Mouse (Mus musculus) forebrain, embryonic 16.5 days (tissue): ENCODE data around the gene Inhbc. TPM values are rescaled to one million over a fixed set of nuclear protein-coding genes. Genes with fewer than 3 reads are reported as not detected.

Experiments used
- ATAC-seq: fragments of 200-750 bp; cut with Nextera tagmentation; 2 replicates; pipeline ENCODE4 v1.8.0; 2017; ENCODE audit warnings: mild to moderate bottlenecking, moderate library complexity
- H3K27ac ChIP-seq: fragments of 300-500 bp; sonication (generic); 2 replicates; pipeline ENCODE4 v1.5.1; 2014; ENCODE audit warnings: low read length, control low read depth
- H3K27me3 ChIP-seq: fragments of 300-500 bp; sonication (generic); replicated peaks from 2 replicates; pipeline ENCODE4 v1.6.1; 2014; ENCODE audit warnings: low read length; ENCODE audit not compliant: control insufficient read depth, insufficient read depth
- H3K36me3 ChIP-seq: fragments of 300-500 bp; sonication (generic); 2 replicates; pipeline ENCODE4 v1.6.1; 2014; ENCODE audit not compliant: control insufficient read depth, insufficient read depth
- H3K4me1 ChIP-seq: fragments of 300-500 bp; sonication (generic); replicated peaks from 2 replicates; pipeline ENCODE4 v1.6.1; 2014; ENCODE audit warnings: low read length; ENCODE audit not compliant: control insufficient read depth, insufficient read depth
- H3K4me2 ChIP-seq: fragments of 300-500 bp; sonication (generic); 2 replicates; pipeline ENCODE4 v1.6.1; 2014; ENCODE audit warnings: mild to moderate bottlenecking, low read length, control low read depth
- H3K4me3 ChIP-seq: fragments of 300-500 bp; sonication (generic); replicated peaks from 2 replicates; pipeline ENCODE4 v1.5.1; 2014; ENCODE audit warnings: mild to moderate bottlenecking, low read length, control low read depth
- H3K9ac ChIP-seq: fragments of 300-500 bp; sonication (generic); replicated peaks from 2 replicates; pipeline ENCODE4 v1.6.1; 2014; ENCODE audit warnings: low read depth, low read length, control low read depth
- H3K9me3 ChIP-seq: fragments of 300-500 bp; sonication (generic); 2 replicates; pipeline ENCODE4 v1.6.1; 2016; ENCODE audit warnings: low read length; ENCODE audit not compliant: control insufficient read depth
- WGBS: fragments of 180-500 bp; shearing (Covaris S2); extraction: QIAGEN DNeasy Blood & Tissue Kit; methylation state at CpG from one replicate; pipeline ENCODE4 v1.1.7; 2014; 5-methylcytosine and 5-hydroxymethylcytosine counted together
- polyA plus RNA-seq: library from polyadenylated mRNA; unstranded; fragments of >200 nt; fragmentation: Nextera tagmentation; extraction: Ambion mirVana; gene quantifications from 2 replicates; pipeline ENCODE4 v1.2.1, GENCODE M21; 2015

The Inhbc gene
- polyA plus RNA-seq, 1 experiment from 2014 or later: not detected

GRCm38 (mm10) chr10:127343029-127343428 is 27.2 kb downstream of the Inhbc start:
- no peak overlapping the region for H3K4me2 ChIP-seq
- peaks cover 39% of the 10 kb centered on the region for H3K4me1 ChIP-seq
- H3K9ac ChIP-seq: no peak overlapping the region
- ATAC-seq: no peak
- H3K4me3 ChIP-seq: no peak overlapping the region
- WGBS: 66% methylated on average over 3 of the region's 3 CpGs
- H3K27ac ChIP-seq: no peak overlapping the region
- no peaks in the 10 kb centered on the region for H3K9me3 ChIP-seq
- H3K27me3 ChIP-seq: peaks cover 22% of the 10 kb centered on the region
- H3K36me3 ChIP-seq: no peaks in the 10 kb centered on the region

- Histone ChIP-seq H3K36me3 (no peaks in the 10 kb centered on the region), H3K4me3 (peak within 1 kb of the TSS; percentile 34), H3K4me2 (peak within 1 kb of the TSS; percentile 51), H3K4me1 (peaks cover 39% of the 10 kb centered on the region), H3K27ac (no peak within 1 kb of the TSS), H3K27me3 (peaks cover 22% of the 10 kb centered on the region), H3K9me3 (no peaks in the 10 kb centered on the region), H3K9ac (0 out of 2 replicates have a peak within 1 kb of the TSS, but pooled peaks have one; percentile 17)
- peak; percentile 38; the same call in 1 of the 2 replicates for ATAC-seq
- WGBS: under 1% methylated on average over 29 of the region's 29 CpGs
Observed at GRCm38 (mm10) chr10:127341891-127342639, 28.2 kb downstream of the Inhbc start, which contains the start of gene Gli1. TSS of gene Gli1 (minus strand) at chr10:127341974.

GRCm38 (mm10) chr10:127341360-127341690 is 28.9 kb downstream of the Inhbc start:
- 0% methylated on average over 9 of the region's 11 CpGs for WGBS
- H3K27ac ChIP-seq: no peak overlapping the region
- no peak overlapping the region for H3K9ac ChIP-seq
- H3K36me3 ChIP-seq: no peaks in the 10 kb centered on the region
- peak overlapping the region; percentile 51 for H3K4me2 ChIP-seq
- H3K27me3 ChIP-seq: peaks cover 22% of the 10 kb centered on the region
- H3K9me3 ChIP-seq: no peaks in the 10 kb centered on the region
- H3K4me3 ChIP-seq: peak overlapping the region; percentile 34
- no peak for ATAC-seq
- peaks cover 39% of the 10 kb centered on the region for H3K4me1 ChIP-seq

GRCm38 (mm10) chr10:127340577-127341359 is 29.5 kb downstream of the Inhbc start:
- Histone ChIP-seq H3K27me3 (peaks cover 22% of the 10 kb centered on the region), H3K9me3 (no peaks in the 10 kb centered on the region), H3K27ac (no peak overlapping the region), H3K4me1 (peaks cover 39% of the 10 kb centered on the region), H3K9ac (0 out of 2 replicates have a peak overlapping the region, but pooled peaks have one; percentile 17), H3K4me2 (peak overlapping the region; percentile 54), H3K36me3 (no peaks in the 10 kb centered on the region), H3K4me3 (peak overlapping the region; percentile 34)
- ATAC-seq: no peak
- under 1% methylated on average over 27 of the region's 27 CpGs for WGBS

GRCm38 (mm10) chr10:127339683-127340576 is 30.3 kb downstream of the Inhbc start:
- Histone ChIP-seq H3K9ac (peak overlapping the region; percentile 28), H3K27me3 (peaks cover 22% of the 10 kb centered on the region), H3K27ac (no peak overlapping the region), H3K36me3 (no peaks in the 10 kb centered on the region), H3K4me3 (peak overlapping the region; percentile 27), H3K4me1 (peaks cover 39% of the 10 kb centered on the region), H3K9me3 (no peaks in the 10 kb centered on the region), H3K4me2 (peak overlapping the region; percentile 54)
- under 1% methylated on average over 39 of the region's 42 CpGs for WGBS
- ATAC-seq: peak; percentile 30; the same call in 1 of the 2 replicates

- Histone ChIP-seq H3K27me3 (peaks cover 22% of the 10 kb centered on the region), H3K4me3 (peak overlapping the region; percentile 27), H3K9me3 (no peaks in the 10 kb centered on the region), H3K36me3 (no peaks in the 10 kb centered on the region), H3K4me1 (peaks cover 39% of the 10 kb centered on the region), H3K9ac (no peak overlapping the region), H3K27ac (no peak overlapping the region), H3K4me2 (peak overlapping the region; percentile 54)
- under 1% methylated on average over 31 of the region's 31 CpGs for WGBS
- ATAC-seq: peak; percentile 80
Observed at GRCm38 (mm10) chr10:127338930-127339682, 31.1 kb downstream of the Inhbc start.

GRCm38 (mm10) chr10:127337536-127338099 is 32.6 kb downstream of the Inhbc start:
- no peak overlapping the region for H3K4me2 ChIP-seq
- 83% methylated on average over 6 of the region's 6 CpGs for WGBS
- peaks cover 39% of the 10 kb centered on the region for H3K4me1 ChIP-seq
- peaks cover 22% of the 10 kb centered on the region for H3K27me3 ChIP-seq
- no peak overlapping the region for H3K4me3 ChIP-seq
- no peak overlapping the region for H3K9ac ChIP-seq
- H3K36me3 ChIP-seq: no peaks in the 10 kb centered on the region
- H3K9me3 ChIP-seq: no peaks in the 10 kb centered on the region
- ATAC-seq: no peak
- H3K27ac ChIP-seq: no peak overlapping the region

GRCm38 (mm10) chr10:127336952-127337351 is 33.3 kb downstream of the Inhbc start:
- Histone ChIP-seq H3K27me3 (peaks cover 18% of the 10 kb centered on the region), H3K4me2 (no peak overlapping the region), H3K4me1 (peaks cover 36% of the 10 kb centered on the region), H3K36me3 (no peaks in the 10 kb centered on the region), H3K9me3 (no peaks in the 10 kb centered on the region), H3K4me3 (no peak overlapping the region), H3K9ac (no peak overlapping the region), H3K27ac (no peak overlapping the region)
- ATAC-seq: no peak
- 85% methylated on average over 5 of the region's 5 CpGs for WGBS
